Mouse (Mus musculus) cerebellum, adult (tissue): Measurements from ENCODE around the gene Mtx3.
A peak's percentile ranks its signal among the peaks of the same experiment; 100 is the strongest.
"Not testable (repeated sequence)": the region's sequence is repeated elsewhere in the genome, so short reads cannot be mapped to it uniquely, and the experiment has no call there.

ENCODE experiments used
- ATAC-seq: cut with Nextera tagmentation; 2 replicates; pipeline ENCODE4 v1.9.2; 2017; ENCODE audit warnings: mild to moderate bottlenecking, moderate library complexity, mixed read lengths; ENCODE audit not compliant: insufficient number of reproducible peaks, low FRiP score, low TSS enrichment

Mtx3 gene

DNA sequence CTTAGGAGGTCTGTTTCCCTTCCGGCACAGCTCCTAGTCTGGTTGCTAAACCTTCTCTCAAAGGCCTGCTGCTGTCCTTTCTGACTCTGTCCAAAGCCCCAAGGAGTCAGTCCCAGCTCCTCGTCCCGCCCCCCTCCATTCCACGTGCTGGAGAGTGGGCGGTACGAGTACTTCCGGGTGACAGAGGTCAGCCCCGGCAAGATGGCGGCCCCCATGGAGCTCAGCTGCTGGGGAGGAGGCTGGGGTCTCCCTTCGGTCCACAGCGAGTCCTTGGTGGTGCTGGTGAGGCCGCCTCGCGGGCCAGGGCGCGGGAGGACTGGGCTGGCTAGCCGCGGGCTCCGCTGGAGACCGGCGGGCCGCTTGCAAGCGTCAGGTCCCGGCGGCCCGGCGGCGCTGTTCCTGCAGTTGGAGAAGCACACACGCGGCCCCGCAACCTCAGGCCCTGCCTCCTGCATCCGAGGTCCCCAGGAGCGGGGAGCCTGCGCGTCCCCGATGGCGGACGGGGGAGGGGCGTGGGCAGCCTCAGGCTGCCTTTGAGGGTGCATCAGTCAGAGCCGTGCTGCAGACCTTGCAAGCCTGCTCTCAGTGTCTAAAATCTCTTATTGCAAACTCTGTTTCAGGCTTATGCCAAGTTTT lies at the start of gene Mtx3:
Gene Mtx3, plus strand, starts transcription at position 175 of the 636 bp plus-strand sequence.
- ATAC-seq, result peak; percentile 95

DNA sequence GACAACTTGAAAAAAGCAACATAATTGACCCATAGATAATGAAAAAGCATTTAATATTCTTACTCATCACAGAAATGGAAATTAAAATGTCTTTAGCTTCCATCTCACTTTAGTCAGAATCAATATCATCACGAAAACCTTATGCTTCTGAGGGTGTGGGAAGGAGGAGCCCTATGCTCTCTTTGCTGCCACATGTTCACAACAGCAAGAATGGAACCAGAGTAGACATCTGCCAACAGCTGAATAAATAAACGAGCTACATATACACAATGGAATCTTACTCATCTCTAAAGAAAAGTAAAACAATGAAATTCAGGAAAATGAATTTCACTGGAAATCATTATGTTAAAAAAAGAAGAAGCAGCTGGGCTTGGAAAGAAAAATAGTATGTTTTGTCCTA lies 45.7 kb upstream of the Mtx3 start:
- no peak for ATAC-seq

DNA sequence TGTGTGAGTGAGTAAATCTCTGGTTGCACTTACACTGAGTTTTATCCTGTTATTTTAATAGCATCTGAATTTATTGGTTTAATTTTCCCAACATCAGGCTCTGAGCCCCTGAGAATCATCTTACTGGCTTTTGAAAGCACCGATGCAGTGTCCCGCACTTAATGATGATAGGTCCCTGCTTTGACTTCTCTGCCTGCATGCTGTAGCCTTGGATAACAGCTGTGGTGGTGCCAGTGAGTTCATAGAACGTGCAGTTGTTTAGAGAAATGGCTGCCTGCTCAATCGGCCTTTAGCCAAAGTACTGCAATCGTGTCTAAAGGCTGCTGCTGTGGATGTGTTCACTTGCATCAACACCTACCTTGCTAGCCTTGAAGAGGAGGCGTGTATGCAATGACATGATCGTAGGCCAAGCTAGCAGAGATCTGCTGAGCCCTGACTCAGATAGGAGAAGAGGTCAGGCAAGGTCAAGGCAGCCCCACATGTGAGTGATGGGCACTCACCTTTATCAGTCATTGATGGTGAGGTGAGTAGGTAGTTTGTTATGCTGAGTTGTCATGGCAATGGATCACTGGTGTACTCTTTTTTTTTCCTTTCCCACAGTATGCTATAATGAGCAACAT lies 45.1 kb upstream of the Mtx3 start:
- no peak for ATAC-seq

DNA sequence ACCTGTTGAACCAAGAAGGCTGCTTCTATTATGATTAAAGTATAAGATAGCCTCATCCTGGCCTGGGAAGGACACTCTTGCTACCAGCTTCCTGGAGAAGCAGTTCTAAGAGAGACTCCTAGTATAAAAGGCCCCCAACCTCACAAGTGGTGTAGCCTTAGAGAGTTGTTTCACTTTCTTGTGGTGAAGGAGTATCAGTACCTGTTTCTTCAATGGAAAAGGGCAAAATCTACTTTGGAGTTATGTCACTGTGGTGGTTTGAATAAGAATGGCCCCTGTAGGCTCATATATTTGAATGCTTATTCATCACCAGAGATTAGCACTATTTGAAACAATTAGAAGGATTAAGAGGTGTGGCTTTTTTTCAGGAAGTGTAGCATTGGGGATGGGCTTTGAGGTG lies 37.8 kb upstream of the Mtx3 start:
- ATAC-seq, result no peak

DNA sequence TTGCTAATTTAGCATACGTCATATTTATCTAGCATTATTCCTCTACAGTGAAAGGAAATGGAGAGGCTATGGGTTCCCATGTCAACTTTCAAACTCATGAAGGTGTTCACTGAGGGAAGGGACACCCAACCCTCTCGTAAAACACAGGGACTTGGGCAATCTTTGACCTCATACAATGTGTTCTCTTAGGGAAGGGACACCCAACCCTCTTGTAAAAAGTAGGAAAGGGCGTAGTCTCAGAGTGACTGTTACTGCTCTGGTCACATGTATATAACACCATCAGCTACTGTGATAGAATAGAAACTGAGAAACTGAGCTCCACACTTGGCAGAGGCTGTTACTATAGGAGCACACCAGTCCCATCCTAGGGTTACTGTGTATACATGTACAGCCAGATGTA lies 36.7 kb upstream of the Mtx3 start:
- ATAC-seq, result no peak

DNA sequence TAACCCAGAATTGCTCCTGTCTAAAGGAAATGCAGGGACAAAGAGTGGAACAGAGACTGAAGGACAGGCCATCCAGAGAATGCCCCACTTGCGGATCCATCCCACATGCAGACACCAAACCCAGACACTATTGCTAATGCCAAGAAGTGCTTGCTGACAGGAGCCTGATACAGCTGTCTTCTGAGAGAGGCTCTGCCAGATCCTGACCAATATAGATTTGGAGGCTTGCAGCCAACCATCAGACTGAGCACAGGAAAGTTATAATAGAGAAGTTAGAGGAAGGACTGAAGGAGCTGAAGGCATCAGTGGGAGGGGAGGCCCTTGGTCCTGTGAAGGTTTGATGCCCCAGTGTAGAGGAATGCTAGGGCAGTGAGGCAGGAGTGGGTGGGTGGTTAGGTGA lies 34.0 kb upstream of the Mtx3 start:
- not testable (repeated sequence) for ATAC-seq

DNA sequence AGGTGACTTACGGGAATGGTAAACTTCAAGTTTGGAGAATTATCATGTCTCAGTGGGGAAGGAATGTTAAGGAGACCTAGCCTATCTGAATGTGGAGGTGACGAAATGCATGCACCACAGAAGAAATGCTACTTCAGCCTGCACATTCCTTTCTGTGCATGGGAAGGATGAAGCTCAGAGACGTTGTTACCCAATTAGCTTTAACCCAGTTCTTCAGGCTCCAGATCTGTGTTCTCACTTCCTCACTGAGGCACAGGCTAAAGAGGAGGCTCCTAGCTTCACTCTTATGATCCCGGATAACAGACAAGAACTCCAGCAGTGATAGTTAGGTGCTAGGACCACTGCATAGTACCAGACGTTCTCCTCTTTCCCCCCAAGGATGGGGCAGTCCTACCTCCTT lies 28.2 kb upstream of the Mtx3 start:
- no peak for ATAC-seq

DNA sequence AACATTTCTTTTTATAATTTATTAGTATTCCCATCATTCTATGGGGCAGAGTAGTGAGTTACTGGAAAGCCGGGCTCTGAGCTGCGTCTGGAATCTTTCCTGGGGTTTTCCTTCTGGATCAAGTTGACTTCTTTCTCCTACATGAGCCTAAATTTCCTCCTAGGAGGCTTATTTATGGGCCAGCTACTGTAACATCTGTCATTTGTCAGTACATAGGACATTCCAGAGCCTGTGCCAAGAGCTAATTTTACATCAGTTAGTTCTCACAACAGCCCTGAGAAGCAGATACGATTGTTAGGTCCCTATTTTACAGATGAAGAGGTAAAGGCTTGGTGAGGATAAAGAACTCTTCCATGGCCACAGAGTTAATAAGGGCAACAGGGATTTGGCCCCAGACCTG lies 27.2 kb upstream of the Mtx3 start:
- no peak for ATAC-seq

DNA sequence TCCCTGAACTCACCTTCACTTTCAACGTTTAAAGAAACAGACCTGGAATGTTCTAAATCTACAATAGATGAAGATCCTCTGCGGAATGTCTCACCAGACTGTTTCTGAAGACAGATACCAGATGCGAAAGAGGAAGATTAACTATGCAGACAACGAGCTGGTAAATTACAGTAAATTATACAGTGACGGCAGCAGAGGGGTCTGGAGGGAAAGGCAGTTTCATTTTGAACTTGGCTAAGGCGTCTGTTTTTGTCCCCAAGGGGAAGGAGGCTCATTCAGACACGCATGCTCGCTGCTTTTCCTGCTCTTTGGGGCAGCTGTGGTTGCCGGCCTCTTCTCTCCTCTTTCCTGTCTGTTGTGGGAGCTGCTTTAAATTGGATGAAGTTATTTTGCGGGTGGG lies 15.7 kb upstream of the Mtx3 start:
- no peak for ATAC-seq

DNA sequence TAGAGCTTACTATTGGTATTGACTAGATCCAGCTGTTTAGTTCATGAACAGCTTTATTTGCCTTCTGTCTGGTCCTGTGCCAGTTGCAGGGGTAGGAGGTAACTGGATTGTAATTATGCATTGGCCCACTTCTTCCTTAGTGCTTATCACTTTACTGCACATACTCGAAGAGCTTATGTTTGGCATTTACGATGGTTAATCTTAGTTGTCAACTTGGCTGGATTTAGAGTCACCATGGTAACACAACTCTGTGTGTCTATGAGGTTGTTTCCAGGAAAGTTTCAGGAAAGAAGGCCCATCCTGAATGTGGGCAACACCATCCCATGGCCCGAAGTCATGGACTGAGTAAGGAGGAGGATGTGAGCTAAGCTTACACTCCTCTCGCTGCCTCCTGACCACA lies 11.4 kb upstream of the Mtx3 start:
- ATAC-seq, result no peak

DNA sequence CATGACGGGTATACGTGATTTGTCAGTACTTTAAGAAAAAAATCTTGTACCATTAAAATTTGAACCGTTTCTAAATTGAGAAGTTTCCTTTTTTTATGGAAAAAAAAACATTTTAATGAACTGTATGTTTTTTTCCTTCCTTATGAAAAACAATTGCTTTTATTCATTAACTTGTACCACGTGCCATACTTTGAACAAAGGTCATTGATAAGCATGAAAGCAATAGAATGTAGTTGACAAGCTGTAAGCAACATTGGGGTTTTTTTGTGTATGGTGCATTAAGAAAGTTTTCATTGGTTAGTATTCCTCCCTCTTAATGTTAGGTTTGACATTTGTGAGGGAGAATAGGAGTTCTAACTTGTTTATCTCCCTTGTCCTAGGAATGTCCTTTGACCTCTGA lies 1.9 kb downstream of the Mtx3 start:
- no peak for ATAC-seq

DNA sequence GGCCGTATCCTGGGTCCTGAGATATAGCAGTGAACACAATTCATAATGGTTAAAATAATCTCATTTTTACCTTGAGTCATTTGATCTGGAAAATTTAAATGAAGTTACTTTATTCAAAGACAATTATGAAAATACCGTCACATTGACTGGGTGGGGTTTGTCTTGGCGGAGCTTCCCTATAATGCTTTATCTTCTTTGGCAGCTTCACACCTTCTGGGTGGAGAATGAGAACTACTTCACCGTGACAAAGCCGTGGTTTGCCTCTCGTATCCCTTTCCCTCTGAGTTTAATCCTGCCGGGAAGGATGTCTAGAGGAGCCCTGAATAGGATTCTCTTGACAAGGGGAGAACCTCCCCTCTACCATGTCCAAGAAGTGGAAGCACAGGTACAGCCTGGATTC lies 2.8 kb downstream of the Mtx3 start:
- ATAC-seq, result no peak

DNA sequence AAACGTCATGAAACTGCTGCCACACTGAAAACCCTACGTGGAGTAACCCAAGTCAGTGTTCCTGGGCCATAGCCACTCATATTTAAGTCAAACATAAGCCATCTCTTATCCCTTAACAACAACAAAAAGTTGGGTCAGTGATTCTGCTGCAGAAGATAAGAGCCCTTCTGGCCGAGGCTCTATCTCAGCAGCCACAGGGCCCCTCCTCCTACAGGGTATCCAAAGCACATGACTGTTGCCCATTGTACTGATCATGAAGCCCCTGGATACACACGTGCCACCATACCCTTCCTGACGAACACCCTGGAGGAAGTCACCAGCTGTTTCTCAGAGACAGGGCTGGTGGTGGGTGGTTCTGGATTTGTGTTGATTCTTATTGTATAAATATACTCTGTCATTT lies 3.4 kb downstream of the Mtx3 start:
- no peak for ATAC-seq

DNA sequence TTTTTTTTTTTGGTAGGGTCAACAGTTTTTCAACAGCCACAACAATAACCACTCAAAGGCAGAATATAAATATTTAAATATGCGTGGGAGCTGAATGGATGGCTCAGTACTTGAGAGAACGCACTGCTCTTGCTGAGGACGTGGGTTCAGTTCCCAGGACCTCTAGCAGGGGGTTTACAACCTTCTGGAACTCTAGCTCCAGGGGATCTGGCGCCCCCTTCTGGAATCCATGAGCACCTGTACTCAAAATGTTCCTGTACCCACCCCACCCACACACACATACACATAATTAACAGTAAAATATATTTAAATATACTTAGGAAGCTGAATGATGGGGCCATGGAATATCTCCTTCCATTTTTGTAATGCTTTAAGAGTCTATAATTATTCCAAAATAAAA lies 11.3 kb downstream of the Mtx3 start:
- no peak for ATAC-seq

DNA sequence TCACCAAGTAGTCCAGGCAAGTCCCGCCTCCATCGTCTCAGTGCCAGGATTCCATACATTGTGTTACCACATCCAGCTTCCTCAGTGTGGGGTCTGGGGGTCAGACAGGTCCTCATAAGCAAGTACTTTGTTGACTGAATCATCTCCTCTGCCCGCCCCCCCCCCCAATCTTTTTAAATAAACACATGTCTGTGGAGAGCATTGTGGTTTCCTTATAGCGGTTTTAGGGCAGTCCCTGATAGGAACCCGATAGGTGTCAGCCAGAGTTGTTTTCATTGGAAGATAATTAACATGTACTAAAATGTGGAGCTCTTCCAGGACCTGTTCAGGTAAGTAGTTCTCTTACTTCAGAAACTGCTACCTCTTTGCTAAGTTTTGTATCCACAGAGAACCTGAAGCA lies 14.2 kb downstream of the Mtx3 start:
- ATAC-seq, result no peak

DNA sequence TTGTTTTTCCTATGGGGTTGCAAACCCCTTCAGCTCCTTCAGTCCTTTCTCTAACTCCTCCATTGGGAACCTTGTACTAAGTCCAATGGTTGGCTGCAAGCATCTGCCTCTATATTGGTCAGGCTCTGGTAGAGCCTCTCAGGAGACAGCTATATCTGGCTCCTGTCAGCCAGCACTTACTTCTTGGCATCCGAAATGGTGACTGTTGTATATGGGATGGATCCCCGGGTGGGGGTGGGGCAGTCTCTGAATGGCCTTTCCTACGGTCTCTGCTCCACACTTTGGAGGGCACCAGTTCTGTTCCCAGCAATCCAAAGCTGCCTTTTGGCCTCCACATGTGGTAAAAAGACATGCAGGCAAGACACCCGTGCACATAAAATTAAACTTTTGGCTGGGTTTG lies 15.4 kb downstream of the Mtx3 start:
- no peak for ATAC-seq

DNA sequence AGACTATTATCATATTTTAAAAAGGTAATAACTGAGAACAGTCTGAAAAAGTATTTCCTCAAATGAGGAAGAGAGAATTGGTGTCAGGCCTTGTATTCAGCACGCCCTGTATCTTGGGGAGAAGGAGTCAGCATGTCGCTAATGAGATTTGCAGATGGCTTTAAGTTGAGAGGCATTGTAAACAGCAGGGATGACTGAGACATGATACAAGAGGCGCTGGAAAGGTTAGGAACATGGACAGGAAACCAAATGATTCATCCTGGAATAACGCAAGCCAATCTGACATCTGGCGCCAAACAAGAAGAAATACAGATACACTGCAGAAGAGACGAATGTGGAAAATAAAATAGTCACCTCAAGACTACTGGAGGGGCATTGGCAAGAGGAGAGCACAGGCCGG lies 20.8 kb downstream of the Mtx3 start:
- ATAC-seq, result no peak

DNA sequence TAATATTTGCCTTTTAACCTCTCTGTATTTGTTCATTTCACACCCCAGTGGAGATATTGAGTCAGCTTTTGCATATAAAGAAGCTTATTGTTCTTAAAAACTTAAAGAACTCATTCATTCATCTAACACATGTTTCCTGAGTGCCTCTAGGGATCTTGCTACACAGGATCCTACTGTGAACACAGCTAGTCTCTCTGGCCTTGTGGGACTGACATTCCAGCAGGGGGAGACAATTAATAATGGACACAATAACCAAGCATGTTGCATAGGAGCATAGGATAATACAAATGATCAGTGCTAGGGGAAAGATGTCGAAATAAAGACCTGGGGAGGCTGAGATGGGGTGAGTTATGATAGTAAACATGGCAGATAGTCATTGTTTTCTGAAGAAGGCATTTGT lies 22.1 kb downstream of the Mtx3 start:
- no peak for ATAC-seq

DNA sequence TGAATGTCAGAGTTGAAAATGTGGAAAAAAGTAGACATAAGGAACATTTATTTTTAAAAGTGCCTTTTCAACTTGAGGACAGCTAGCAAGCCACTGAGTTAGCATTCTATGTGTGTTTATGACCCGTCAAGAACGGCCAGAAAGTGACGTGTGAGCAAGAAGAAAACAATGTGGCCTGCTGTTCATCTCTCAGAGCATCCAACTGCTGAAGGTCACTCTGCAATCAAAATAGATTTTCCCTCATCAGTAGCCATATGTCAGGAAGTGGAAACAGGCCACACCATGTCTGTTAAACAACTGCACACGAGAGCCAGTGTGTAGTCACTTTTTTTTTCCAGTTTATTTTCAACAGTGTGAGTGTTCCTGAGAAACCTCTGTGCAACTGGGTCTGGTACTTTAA lies 35.0 kb downstream of the Mtx3 start:
- peak; percentile 40 for ATAC-seq

DNA sequence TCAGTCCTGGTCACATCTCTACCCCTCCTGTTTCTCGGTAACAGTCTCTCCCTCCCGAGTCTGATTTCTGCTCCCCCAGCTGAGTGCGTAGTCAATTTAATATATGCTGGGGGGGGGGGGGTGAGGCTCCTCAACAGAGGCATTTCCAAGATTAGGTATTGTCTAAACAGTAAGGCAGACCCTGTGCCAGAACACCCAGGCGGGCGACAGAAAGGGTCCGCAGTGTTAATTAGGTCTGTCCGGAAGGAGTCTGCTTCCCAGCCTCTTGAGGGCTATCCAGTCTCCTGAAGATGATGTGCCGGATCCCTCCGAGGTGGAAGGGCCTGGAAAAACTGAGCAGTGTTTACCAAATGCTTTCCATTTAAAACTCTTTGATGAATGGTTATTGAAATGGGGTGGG lies 35.4 kb downstream of the Mtx3 start:
- ATAC-seq, result no peak

DNA sequence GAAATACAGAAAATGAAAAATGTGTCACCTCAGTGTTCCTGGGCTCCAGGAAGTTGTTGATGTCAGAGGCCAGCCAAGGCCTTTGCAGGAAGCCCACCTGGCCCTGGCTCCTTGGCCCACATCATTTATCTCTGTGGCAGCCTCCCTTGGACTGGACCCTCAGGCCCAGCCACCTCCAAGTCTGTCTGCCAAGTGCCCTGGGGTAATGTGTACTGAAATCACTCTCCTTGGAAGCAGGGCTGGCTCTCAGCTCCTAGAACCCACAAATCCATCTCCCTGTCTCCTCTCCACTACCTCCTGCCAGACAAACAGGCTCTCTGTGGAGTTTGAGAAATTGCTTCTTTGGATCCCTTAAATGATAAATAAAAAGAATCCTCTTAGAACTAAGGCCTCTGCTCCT lies 36.0 kb downstream of the Mtx3 start:
- ATAC-seq, result peak; percentile 50; the same call in 1 of the 2 replicates

DNA sequence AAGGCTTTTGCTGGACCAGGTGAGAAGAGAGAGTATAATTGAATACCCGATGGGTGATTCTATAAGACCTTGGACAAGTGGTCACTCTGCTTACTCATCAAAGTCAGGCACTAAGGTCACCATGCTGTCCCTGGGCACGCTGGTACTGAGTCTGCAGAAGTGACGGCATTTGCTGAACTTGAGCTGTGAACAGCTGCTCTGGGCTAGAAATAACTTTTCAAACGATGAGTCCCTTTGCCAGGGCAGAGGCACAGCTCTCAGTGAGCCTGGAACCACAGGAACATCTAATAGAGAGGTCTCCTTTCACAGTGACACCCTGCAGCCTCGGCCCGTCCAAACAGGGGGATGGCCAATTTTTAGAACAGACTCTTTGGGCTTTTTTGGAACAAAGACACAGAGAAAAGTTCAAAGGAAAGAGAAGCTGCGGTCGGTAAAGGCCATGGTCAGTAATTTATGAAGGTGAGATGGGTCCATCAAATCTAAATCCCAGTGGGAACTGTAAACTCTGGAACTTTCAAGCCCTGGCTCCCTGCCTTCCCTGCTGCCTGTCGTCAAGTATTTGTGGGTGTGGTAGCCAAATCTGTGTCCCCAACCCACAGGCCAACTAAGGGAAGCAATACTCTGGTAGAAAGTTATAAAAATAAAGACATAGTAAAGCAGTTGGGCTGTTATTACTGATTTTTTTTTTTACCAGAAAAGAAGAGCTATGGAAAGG lies 37.9 kb downstream of the Mtx3 start:
- ATAC-seq, result no peak
